Comparison of ENCODE assay signal across 8 mouse cellular contexts in genomic region chr2:131561891-131562585, GRCm38 (mm10). TPM values are rescaled to one million over a fixed set of nuclear protein-coding genes. Genes with fewer than 3 reads are reported as not detected.
DNase-seq lines count a peak whose midpoint lies in the region; ATAC-seq lines count a peak whose summit lies in the region.

Adra1d (minus strand) TSS chr2:131562283.

- peak within 1 kb of the TSS; percentile 40 for H3K4me3 ChIP-seq in forebrain, embryonic 11.5 days (ENCODE audit: low read depth, low read length)
- peak within 1 kb of the TSS; percentile 43 for H3K4me3 ChIP-seq in intestine, embryonic 14.5 days (ENCODE audit: low read depth, low read length)
- peak within 1 kb of the TSS; percentile 35 for H3K4me3 ChIP-seq in stomach, embryonic 14.5 days (ENCODE audit: low read depth, low read length)

- peak within 1 kb of the TSS; percentile 44 for H3K9ac ChIP-seq in forebrain, embryonic 11.5 days (ENCODE audit: low read length)
- H3K9ac ChIP-seq in intestine, embryonic 14.5 days (ENCODE audit: low read length), result peak within 1 kb of the TSS; percentile 31
- peak within 1 kb of the TSS; percentile 21; the same call in 1 of the 2 replicates for H3K9ac ChIP-seq in stomach, embryonic 14.5 days (replicated peaks; ENCODE audit: low read depth, low read length)

- peak; percentile 95 for DNase-seq in heart, adult 11 months
- no peak for DNase-seq in heart, adult 8-10 months (ENCODE audit: low spot score)
- DNase-seq in Muller cell, postnatal 12 days (ENCODE audit: inconsistent ontology term), result peak; percentile 85
- peak; percentile 72 for DNase-seq in forebrain, embryonic 11.5 days (ENCODE audit: low spot score)
- DNase-seq in intestine, embryonic 14.5 days (ENCODE audit: low spot score), result peak; percentile 67
- peak; percentile 14 for DNase-seq in liver
- DNase-seq in urinary bladder, adult 2 months (ENCODE audit: low spot score), result no peak

- peak; percentile 60 for ATAC-seq in forebrain, embryonic 11.5 days (replicated peaks; ENCODE audit: low FRiP score)
- ATAC-seq in intestine, embryonic 14.5 days (replicated peaks; ENCODE audit: low FRiP score, low TSS enrichment, low read depth), result peak; percentile 36; the same call in 1 of the 2 replicates
- ATAC-seq in stomach, embryonic 14.5 days (ENCODE audit: insufficient number of reproducible peaks, insufficient read depth, low FRiP score, low read depth), result peak; percentile 24; the same call in 1 of the 2 replicates

- peak within 1 kb of the TSS; percentile 65 for H3K4me2 ChIP-seq in forebrain, embryonic 11.5 days (ENCODE audit: low read depth, low read length, severe bottlenecking)
- H3K4me2 ChIP-seq in intestine, embryonic 14.5 days (ENCODE audit: low read length), result peak within 1 kb of the TSS; percentile 73
- peak within 1 kb of the TSS; percentile 65 for H3K4me2 ChIP-seq in stomach, embryonic 14.5 days (replicated peaks; ENCODE audit: low read depth, low read length)

- H3K27ac ChIP-seq in forebrain, embryonic 11.5 days (ENCODE audit: low read depth, low read length), result no peak within 1 kb of the TSS
- no peak within 1 kb of the TSS for H3K27ac ChIP-seq in intestine, embryonic 14.5 days (ENCODE audit: low read depth)
- no peak within 1 kb of the TSS for H3K27ac ChIP-seq in stomach, embryonic 14.5 days (ENCODE audit: low read length)

- peaks cover 48% of the 10 kb centered on the region for H3K27me3 ChIP-seq in forebrain, embryonic 11.5 days (ENCODE audit: control insufficient read depth, insufficient read depth, low read length)
- H3K27me3 ChIP-seq in intestine, embryonic 14.5 days (replicated peaks; ENCODE audit: control insufficient read depth, insufficient read depth, low read length), result peaks cover 79% of the 10 kb centered on the region
- H3K27me3 ChIP-seq in stomach, embryonic 14.5 days (ENCODE audit: control insufficient read depth, insufficient read depth, low read length), result peaks cover 44% of the 10 kb centered on the region

- H3K36me3 ChIP-seq in forebrain, embryonic 11.5 days (ENCODE audit: control insufficient read depth, insufficient read depth, low read length), result no peaks in the 10 kb centered on the region
- H3K36me3 ChIP-seq in intestine, embryonic 14.5 days (ENCODE audit: control insufficient read depth, insufficient read depth, low read length), result no peaks in the 10 kb centered on the region
- no peaks in the 10 kb centered on the region for H3K36me3 ChIP-seq in stomach, embryonic 14.5 days (ENCODE audit: control insufficient read depth, insufficient read depth, low read length)

- under 1% methylated on average over 76 of the region's 82 CpGs for WGBS in forebrain, embryonic 11.5 days
- WGBS in intestine, embryonic 14.5 days, result 2% methylated on average over 67 of the region's 82 CpGs
- 1% methylated on average over 66 of the region's 82 CpGs for WGBS in stomach, embryonic 14.5 days

- H3K9me3 ChIP-seq in forebrain, embryonic 11.5 days (ENCODE audit: control insufficient read depth, low read length), result no peaks in the 10 kb centered on the region
- no peaks in the 10 kb centered on the region for H3K9me3 ChIP-seq in intestine, embryonic 14.5 days (ENCODE audit: control insufficient read depth, low read length)
- H3K9me3 ChIP-seq in stomach, embryonic 14.5 days (ENCODE audit: control insufficient read depth, low read depth, low read length), result no peaks in the 10 kb centered on the region

- peaks cover 7% of the 10 kb centered on the region; the same call in 1 of the 2 replicates for H3K4me1 ChIP-seq in forebrain, embryonic 11.5 days (replicated peaks; ENCODE audit: control insufficient read depth, insufficient read depth, low read length)
- peaks cover 10% of the 10 kb centered on the region; the same call in 1 of the 2 replicates for H3K4me1 ChIP-seq in intestine, embryonic 14.5 days (replicated peaks; ENCODE audit: control insufficient read depth, insufficient read depth, low read length)
- no peaks in the 10 kb centered on the region for H3K4me1 ChIP-seq in stomach, embryonic 14.5 days (ENCODE audit: control insufficient read depth, insufficient read depth, low read length)

RNA-seq across cellular contexts. Expression of gene Adra1d, which starts in this region (rescaled TPM):
- 1 to 10 TPM; 2.7 to 5.5 (median 3.9) TPM for total RNA-seq in heart, adult 8-10 months (2022)
- not detected in 2 replicates for polyA plus RNA-seq in forebrain, embryonic 11.5 days (2014; fragmentation: Nextera tagmentation; extraction: Ambion mirVana)
- 0.09 and 0.27 TPM in 2 replicates for polyA plus RNA-seq in intestine, embryonic 14.5 days (2014; fragmentation: Nextera tagmentation; extraction: Ambion mirVana)
- 0.17 and 0.22 TPM in 2 replicates for polyA plus RNA-seq in stomach, embryonic 14.5 days (2014; fragmentation: Nextera tagmentation; extraction: Ambion mirVana)
- polyA plus RNA-seq in urinary bladder, adult 2 months (2012; rRNA removed), result 0.97 and 1.1 TPM in 2 replicates

Comparison
In these comparisons a context has a peak if more than half of its experiments do, and no peak if none do; other contexts are left out.
1. DNase-seq: peak in heart, adult 11 months (single experiment), Muller cell, postnatal 12 days (single experiment) and liver (single experiment); none in heart, adult 8-10 months (single experiment) and urinary bladder, adult 2 months (single experiment).
2. Peak in DNase-seq, ATAC-seq, H3K4me3 ChIP-seq, H3K9ac ChIP-seq and H3K4me2 ChIP-seq in forebrain, embryonic 11.5 days; RNA of the gene not detected or under 1 TPM.
3. Peak in DNase-seq, ATAC-seq, H3K4me3 ChIP-seq, H3K9ac ChIP-seq and H3K4me2 ChIP-seq in intestine, embryonic 14.5 days; RNA of the gene not detected or under 1 TPM.
4. Peak in ATAC-seq, H3K4me3 ChIP-seq, H3K9ac ChIP-seq and H3K4me2 ChIP-seq in stomach, embryonic 14.5 days; RNA of the gene not detected or under 1 TPM.
5. Peak in every context shown above with its lines, with median percentiles within 50 percentile points of each other: ATAC-seq, H3K4me2 ChIP-seq, H3K4me3 ChIP-seq and H3K9ac ChIP-seq.